Mouse (Mus musculus): ENCODE results near the gene Mthfd2l.

The Mthfd2l gene

GRCm38 (mm10) chr5:90936706-90937105, 5.8 kb downstream of the Mthfd2l start:
- intact Hi-C loops (cut with DNase I) = no loop called here

- intact Hi-C loops (cut with DNase I) = no loop called here
These were observed 14.5 kb downstream of the Mthfd2l start for GRCm38 (mm10) chr5:90945453-90945852.

GRCm38 (mm10) chr5:90949499-90949898, 18.6 kb downstream of the Mthfd2l start:
- intact Hi-C loops (cut with DNase I) = no loop called here

- intact Hi-C loops (cut with DNase I) = loop anchor here (2.0 kb wide), 1 partner anchor 357 kb away; no protein-coding TSS in a partner anchor
These were observed 20.6 kb downstream of the Mthfd2l start for GRCm38 (mm10) chr5:90951475-90951874.

GRCm38 (mm10) chr5:90952731-90953481, 22.0 kb downstream of the Mthfd2l start:
- intact Hi-C loops (cut with DNase I) = no loop called here

- intact Hi-C loops (cut with DNase I) = no loop called here
These were observed 33.4 kb downstream of the Mthfd2l start for GRCm38 (mm10) chr5:90964316-90964715.

GRCm38 (mm10) chr5:90964764-90965163, 33.8 kb downstream of the Mthfd2l start:
- intact Hi-C loops (cut with DNase I) = no loop called here

- intact Hi-C loops (cut with DNase I) = no loop called here
These were observed 34.5 kb downstream of the Mthfd2l start for GRCm38 (mm10) chr5:90965386-90965785.

- intact Hi-C loops (cut with DNase I) = loop anchor here (2.0 kb wide), 1 partner anchor 332 kb away; no protein-coding TSS in a partner anchor
These were observed 46.3 kb downstream of the Mthfd2l start for GRCm38 (mm10) chr5:90977244-90977643.

- intact Hi-C loops (cut with DNase I) = no loop called here
These were observed 49.4 kb downstream of the Mthfd2l start for GRCm38 (mm10) chr5:90980297-90980696.

- intact Hi-C loops (cut with DNase I) = no loop called here
These were observed 56.7 kb downstream of the Mthfd2l start for GRCm38 (mm10) chr5:90987605-90988004.

GRCm38 (mm10) chr5:90988149-90988548, 57.2 kb downstream of the Mthfd2l start:
- intact Hi-C loops (cut with DNase I) = no loop called here

- intact Hi-C loops (cut with DNase I) = no loop called here
These were observed 57.7 kb downstream of the Mthfd2l start for GRCm38 (mm10) chr5:90988592-90988991.

GRCm38 (mm10) chr5:90999942-91000341, 69.0 kb downstream of the Mthfd2l start:
- intact Hi-C loops (cut with DNase I) = no loop called here

- intact Hi-C loops (cut with DNase I) = no loop called here
These were observed 84.3 kb downstream of the Mthfd2l start for GRCm38 (mm10) chr5:91015216-91015615.

- intact Hi-C loops (cut with DNase I) = no loop called here
These were observed 92.2 kb downstream of the Mthfd2l start for GRCm38 (mm10) chr5:91023114-91023513.

GRCm38 (mm10) chr5:91027164-91027563, 96.2 kb downstream of the Mthfd2l start, which contains the start of gene Epgn:
TSS of gene Epgn (plus strand) at chr5:91027464.
- intact Hi-C loops (cut with DNase I) = no loop called here

GRCm38 (mm10) chr5:91027840-91028239, 96.9 kb downstream of the Mthfd2l start:
- intact Hi-C loops (cut with DNase I) = no loop called here

GRCm38 (mm10) chr5:91030629-91031028, 99.7 kb downstream of the Mthfd2l start:
- intact Hi-C loops (cut with DNase I) = no loop called here

- intact Hi-C loops (cut with DNase I) = no loop called here
These were observed 104.4 kb downstream of the Mthfd2l start for GRCm38 (mm10) chr5:91035341-91035740.

- intact Hi-C loops (cut with DNase I) = no loop called here
These were observed 105.7 kb downstream of the Mthfd2l start for GRCm38 (mm10) chr5:91036628-91037027.

- intact Hi-C loops (cut with DNase I) = no loop called here
These were observed 106.8 kb downstream of the Mthfd2l start for GRCm38 (mm10) chr5:91037756-91038155.

GRCm38 (mm10) chr5:91038547-91038946, 107.6 kb downstream of the Mthfd2l start:
- intact Hi-C loops (cut with DNase I) = no loop called here
